Mouse (Mus musculus) neural tube, embryonic 11.5 days (tissue): ENCODE measurements at regions not wholly inside any gene's neighbourhood (a gene's known extent, or its start where the extent isn't known, plus 50 kb on each side); places are given as distances from the start of the nearest gene placed in this dataset.

Experiments used
- ATAC-seq: fragments of 200-750 bp; cut with Nextera tagmentation; 2 replicates; pipeline ENCODE4 v1.8.0; 2017; ENCODE audit warnings: moderate number of reproducible peaks, mild to moderate bottlenecking, moderate TSS enrichment, moderate library complexity; ENCODE audit not compliant: insufficient read depth, low FRiP score, low TSS enrichment
- DNase-seq: peaks from one replicate; pipeline ENCODE4 v3.0.0-alpha.2; 2015; ENCODE audit warnings: low spot score
- H3K27ac ChIP-seq: fragments of 300-500 bp; sonication (generic); 2 replicates; pipeline ENCODE4 v1.5.1; 2014; ENCODE audit warnings: low read depth, mild to moderate bottlenecking, low read length
- H3K27me3 ChIP-seq: fragments of 300-500 bp; sonication (generic); 2 replicates; pipeline ENCODE4 v1.6.1; 2014; ENCODE audit warnings: mild to moderate bottlenecking, low read length, mixed read lengths; ENCODE audit not compliant: control insufficient read depth, insufficient read depth
- H3K36me3 ChIP-seq: fragments of 300-500 bp; sonication (generic); 2 replicates; pipeline ENCODE4 v1.6.1; 2014; ENCODE audit warnings: mild to moderate bottlenecking, low read length, moderate library complexity, mixed read lengths; ENCODE audit not compliant: control insufficient read depth, insufficient read depth
- H3K4me1 ChIP-seq: fragments of 300-500 bp; sonication (generic); 2 replicates; pipeline ENCODE4 v1.6.1; 2014; ENCODE audit warnings: low read length, mixed read lengths; ENCODE audit not compliant: control insufficient read depth, insufficient read depth
- H3K4me2 ChIP-seq: fragments of 300-500 bp; sonication (generic); 2 replicates; pipeline ENCODE4 v1.6.1; 2014; ENCODE audit warnings: low read depth, mild to moderate bottlenecking, moderate library complexity
- H3K4me3 ChIP-seq: fragments of 300-500 bp; sonication (generic); 2 replicates; pipeline ENCODE4 v1.5.1; 2014; ENCODE audit warnings: low read depth, low read length
- H3K9ac ChIP-seq: fragments of 300-500 bp; sonication (generic); 2 replicates; pipeline ENCODE4 v1.6.1; 2014; ENCODE audit warnings: mild to moderate bottlenecking, low read length
- H3K9me3 ChIP-seq: fragments of 300-500 bp; sonication (generic); 2 replicates; pipeline ENCODE4 v1.6.1; 2016; ENCODE audit warnings: low read length; ENCODE audit not compliant: control insufficient read depth
- WGBS: fragments of 180-500 bp; shearing (Covaris S2); extraction: QIAGEN DNeasy Blood & Tissue Kit; methylation state at CpG from one replicate; pipeline ENCODE4 v1.1.7; 2014; 5-methylcytosine and 5-hydroxymethylcytosine counted together

- H3K4me1 ChIP-seq: peaks cover 20% of the 10 kb centered on the region
- peak overlapping the region; percentile 23; the same call in 1 of the 2 replicates for H3K9ac ChIP-seq
- no peaks in the 10 kb centered on the region for H3K36me3 ChIP-seq
- H3K4me3 ChIP-seq: no peak overlapping the region
- WGBS: 3% methylated on average over 18 of the region's 19 CpGs
- ATAC-seq (no peak), DNase-seq (peak; percentile 52)
- peak overlapping the region; percentile 84 for H3K27ac ChIP-seq
- peaks cover 10% of the 10 kb centered on the region for H3K27me3 ChIP-seq
- no peaks in the 10 kb centered on the region for H3K9me3 ChIP-seq
- H3K4me2 ChIP-seq: peak overlapping the region; percentile 35
These were observed 53.2 kb upstream of the Col1a1 start for GRCm38 (mm10) chr11:94882687-94883383.

GRCm38 (mm10) chr11:94881982-94882686 lies 53.9 kb upstream of the Col1a1 start:
- Histone ChIP-seq H3K9me3 (no peaks in the 10 kb centered on the region), H3K36me3 (no peaks in the 10 kb centered on the region), H3K4me1 (peaks cover 20% of the 10 kb centered on the region), H3K4me3 (no peak overlapping the region), H3K27ac (peak overlapping the region; percentile 84), H3K27me3 (peaks cover 10% of the 10 kb centered on the region), H3K9ac (no peak overlapping the region; the same call in 1 of the 2 replicates), H3K4me2 (peak overlapping the region; percentile 35)
- ATAC-seq (no peak), DNase-seq (peak; percentile 66)
- WGBS: 15% methylated on average over 8 of the region's 9 CpGs

- H3K4me2 ChIP-seq: peak overlapping the region; percentile 42
- peaks cover 10% of the 10 kb centered on the region for H3K27me3 ChIP-seq
- 1% methylated on average over 27 of the region's 27 CpGs for WGBS
- H3K27ac ChIP-seq: peak overlapping the region; percentile 84
- H3K4me3 ChIP-seq: 0 out of 2 replicates have a peak overlapping the region, but pooled peaks have one; percentile 13
- no peaks in the 10 kb centered on the region for H3K9me3 ChIP-seq
- peak; percentile 59 for DNase-seq
- peaks cover 23% of the 10 kb centered on the region for H3K4me1 ChIP-seq
- peak; percentile 45; the same call in 1 of the 2 replicates for ATAC-seq
- no peaks in the 10 kb centered on the region for H3K36me3 ChIP-seq
- H3K9ac ChIP-seq: peak overlapping the region; percentile 60
These were observed 54.9 kb upstream of the Col1a1 start for GRCm38 (mm10) chr11:94880896-94881840.

GRCm38 (mm10) chr11:94876707-94877106 lies 59.3 kb upstream of the Col1a1 start:
- Histone ChIP-seq H3K4me2 (no peak overlapping the region), H3K9ac (no peak overlapping the region), H3K36me3 (no peaks in the 10 kb centered on the region), H3K27ac (no peak overlapping the region), H3K9me3 (no peaks in the 10 kb centered on the region), H3K4me3 (no peak overlapping the region), H3K4me1 (peaks cover 15% of the 10 kb centered on the region), H3K27me3 (peaks cover 8% of the 10 kb centered on the region)
- ATAC-seq (no peak), DNase-seq (no peak)
- 5% methylated on average over 1 of the region's 1 CpGs for WGBS

- H3K9me3 ChIP-seq: no peaks in the 10 kb centered on the region
- H3K4me3 ChIP-seq: no peak overlapping the region
- no peak for ATAC-seq
- peaks cover 8% of the 10 kb centered on the region for H3K27me3 ChIP-seq
- H3K27ac ChIP-seq: no peak overlapping the region
- H3K9ac ChIP-seq: no peak overlapping the region
- WGBS: 65% methylated on average over 7 of the region's 7 CpGs
- 0 out of 2 replicates have a peak, but pooled peaks cover 6% of the 10 kb centered on the region for H3K4me1 ChIP-seq
- H3K36me3 ChIP-seq: no peaks in the 10 kb centered on the region
- no peak for DNase-seq
- no peak overlapping the region for H3K4me2 ChIP-seq
These were observed 61.0 kb upstream of the Col1a1 start for GRCm38 (mm10) chr11:94875026-94875425.

- ATAC-seq: no peak
- H3K36me3 ChIP-seq: no peaks in the 10 kb centered on the region
- H3K4me1 ChIP-seq: 0 out of 2 replicates have a peak, but pooled peaks cover 6% of the 10 kb centered on the region
- peaks cover 8% of the 10 kb centered on the region for H3K27me3 ChIP-seq
- H3K27ac ChIP-seq: no peak overlapping the region
- WGBS: 11% methylated on average over 7 of the region's 7 CpGs
- DNase-seq: no peak
- no peaks in the 10 kb centered on the region for H3K9me3 ChIP-seq
- H3K4me2 ChIP-seq: no peak overlapping the region
- H3K9ac ChIP-seq: no peak overlapping the region
- no peak overlapping the region for H3K4me3 ChIP-seq
These were observed 61.9 kb upstream of the Col1a1 start for GRCm38 (mm10) chr11:94874155-94874561.

GRCm38 (mm10) chr11:94873693-94874092 lies 62.3 kb upstream of the Col1a1 start:
- ATAC-seq (no peak), DNase-seq (no peak)
- H3K36me3 ChIP-seq: no peaks in the 10 kb centered on the region
- no peak overlapping the region for H3K4me3 ChIP-seq
- H3K27ac ChIP-seq: no peak overlapping the region
- H3K4me1 ChIP-seq: 0 out of 2 replicates have a peak, but pooled peaks cover 6% of the 10 kb centered on the region
- H3K4me2 ChIP-seq: no peak overlapping the region
- H3K9ac ChIP-seq: no peak overlapping the region
- WGBS: 7% methylated on average over 7 of the region's 7 CpGs
- no peaks in the 10 kb centered on the region for H3K9me3 ChIP-seq
- H3K27me3 ChIP-seq: peaks cover 8% of the 10 kb centered on the region

- H3K4me1 ChIP-seq: 0 out of 2 replicates have a peak, but pooled peaks cover 6% of the 10 kb centered on the region
- no peak overlapping the region for H3K9ac ChIP-seq
- DNase-seq: peak; percentile 33
- WGBS: 2% methylated on average over 19 of the region's 19 CpGs
- peak overlapping the region; percentile 1; the same call in 1 of the 2 replicates for H3K4me2 ChIP-seq
- no peaks in the 10 kb centered on the region for H3K9me3 ChIP-seq
- no peak for ATAC-seq
- H3K4me3 ChIP-seq: no peak overlapping the region
- H3K27me3 ChIP-seq: peaks cover 8% of the 10 kb centered on the region
- no peaks in the 10 kb centered on the region for H3K36me3 ChIP-seq
- no peak overlapping the region for H3K27ac ChIP-seq
These were observed 63.1 kb upstream of the Col1a1 start for GRCm38 (mm10) chr11:94872921-94873320.
